Mouse (Mus musculus): Measurements from ENCODE around the gene Nt5e. TPM values are rescaled to one million over a fixed set of nuclear protein-coding genes. Genes with fewer than 3 reads are reported as not detected.

The Nt5e gene
- polyA plus RNA-seq, 1 experiment from 2014 or later = 1.1 TPM

- 76% methylated on average over 10 of the region's 10 CpGs for WGBS
- no peak for ATAC-seq (ENCODE audit: low FRiP score)
- no peak overlapping the region for H3K27ac ChIP-seq (replicated peaks)
- H3K36me3 ChIP-seq = peaks cover 22% of the 10 kb centered on the region
- H3K9me3 ChIP-seq (replicated peaks) = no peaks in the 10 kb centered on the region
- H3K4me3 ChIP-seq (replicated peaks) = no peak overlapping the region
- H3K4me2 ChIP-seq = no peak overlapping the region
- no peak overlapping the region for H3K9ac ChIP-seq (replicated peaks)
- H3K27me3 ChIP-seq (replicated peaks) = no peaks in the 10 kb centered on the region
- no peaks in the 10 kb centered on the region for H3K4me1 ChIP-seq
Observed at GRCm38 (mm10) chr9:88404088-88404487, 77.1 kb downstream of the Nt5e start.

- ATAC-seq (ENCODE audit: low FRiP score) = no peak
- WGBS = 95% methylated on average over 6 of the region's 6 CpGs
- Histone ChIP-seq H3K4me2 (no peak overlapping the region), H3K9ac (replicated peaks) (no peak overlapping the region), H3K4me3 (replicated peaks) (no peak overlapping the region), H3K9me3 (replicated peaks) (no peaks in the 10 kb centered on the region), H3K36me3 (peaks cover 25% of the 10 kb centered on the region), H3K27ac (replicated peaks) (no peak overlapping the region), H3K4me1 (no peaks in the 10 kb centered on the region), H3K27me3 (replicated peaks) (no peaks in the 10 kb centered on the region)
Observed at GRCm38 (mm10) chr9:88404515-88404914, 77.5 kb downstream of the Nt5e start.

- no peak overlapping the region for H3K9ac ChIP-seq (replicated peaks)
- ATAC-seq (ENCODE audit: low FRiP score) = no peak
- no peak overlapping the region for H3K4me3 ChIP-seq (replicated peaks)
- no peaks in the 10 kb centered on the region for H3K4me1 ChIP-seq
- no peaks in the 10 kb centered on the region for H3K9me3 ChIP-seq (replicated peaks)
- H3K27me3 ChIP-seq (replicated peaks) = no peaks in the 10 kb centered on the region
- no peak overlapping the region for H3K4me2 ChIP-seq
- no peak overlapping the region for H3K27ac ChIP-seq (replicated peaks)
- WGBS = 77% methylated on average over 2 of the region's 2 CpGs
- peaks cover 17% of the 10 kb centered on the region for H3K36me3 ChIP-seq
Observed at GRCm38 (mm10) chr9:88409978-88410377, 83.0 kb downstream of the Nt5e start.

- WGBS = 58% methylated on average over 1 of the region's 1 CpGs
- H3K4me1 ChIP-seq = no peaks in the 10 kb centered on the region
- ATAC-seq (ENCODE audit: low FRiP score) = no peak
- no peaks in the 10 kb centered on the region for H3K27me3 ChIP-seq (replicated peaks)
- H3K9me3 ChIP-seq (replicated peaks) = no peaks in the 10 kb centered on the region
- H3K9ac ChIP-seq (replicated peaks) = no peak overlapping the region
- H3K4me2 ChIP-seq = no peak overlapping the region
- H3K4me3 ChIP-seq (replicated peaks) = no peak overlapping the region
- peaks cover 20% of the 10 kb centered on the region for H3K36me3 ChIP-seq
- H3K27ac ChIP-seq (replicated peaks) = no peak overlapping the region
Observed at GRCm38 (mm10) chr9:88416752-88417151, 89.8 kb downstream of the Nt5e start.

Other genes with a start within 250 kb of the Nt5e start
- gene Snx14, start 111.8 kb downstream of the Nt5e start, polyA plus RNA-seq (2015; fragmentation: Nextera tagmentation; extraction: Ambion mirVana) = 35.9 and 37.2 TPM in 2 replicates
- 0.59 and 0.60 TPM in 2 replicates for gene Gm20537, start 129.4 kb downstream of the Nt5e start, polyA plus RNA-seq (2015; fragmentation: Nextera tagmentation; extraction: Ambion mirVana)
- gene Syncrip, start 155.4 kb downstream of the Nt5e start, polyA plus RNA-seq (2015; fragmentation: Nextera tagmentation; extraction: Ambion mirVana) = 66.7 and 73.3 TPM in 2 replicates
- 19.9 and 21.4 TPM in 2 replicates for gene Zfp949, start 220.8 kb downstream of the Nt5e start, polyA plus RNA-seq (2015; fragmentation: Nextera tagmentation; extraction: Ambion mirVana)